ENCODE assay signal across 8 mouse cellular contexts in the genomic region with DNA sequence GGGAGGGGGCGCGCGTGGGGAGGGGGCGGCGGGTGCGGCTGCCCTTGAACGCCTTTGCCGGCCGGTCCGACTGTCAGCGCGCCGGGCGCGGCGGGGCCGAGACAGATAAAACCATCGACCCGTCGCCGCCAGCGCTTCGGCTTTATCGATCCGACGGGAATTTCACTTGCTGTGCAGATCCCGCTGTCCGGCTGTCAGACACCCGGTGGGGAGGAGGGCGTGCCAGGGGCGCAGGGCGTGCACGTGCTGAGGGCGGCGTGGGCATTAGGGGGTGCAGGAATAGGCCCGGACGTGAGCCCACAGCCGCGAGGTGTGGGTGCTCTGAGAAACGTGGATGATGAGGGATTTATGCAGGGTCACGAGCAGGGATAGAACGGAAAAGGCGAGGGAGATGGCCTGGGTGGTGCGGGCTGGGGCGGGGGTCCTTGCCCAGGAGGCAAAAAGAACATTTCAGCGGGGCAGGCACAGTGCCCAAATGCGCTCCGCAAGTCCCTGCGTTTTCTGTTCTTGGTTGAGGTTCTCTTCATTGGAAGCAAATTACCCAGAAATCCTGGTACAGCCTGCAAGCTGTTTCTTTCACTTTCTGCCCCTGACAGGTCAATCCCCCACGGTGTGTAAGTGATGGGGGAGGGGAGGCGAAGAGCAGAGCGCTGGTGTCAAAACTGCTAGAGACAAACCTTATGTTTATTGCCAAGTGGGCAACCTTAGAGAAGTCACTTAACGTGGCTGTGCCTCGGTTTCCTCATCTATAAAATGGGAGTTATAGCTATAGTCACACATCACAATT. TPM values are rescaled to one million over a fixed set of nuclear protein-coding genes. Genes with fewer than 3 reads are reported as not detected.
A peak's percentile ranks its signal among the peaks of the same experiment; 100 is the strongest.
DNase-seq lines count a peak whose midpoint lies in the region; ATAC-seq and TF ChIP-seq lines count a peak whose summit lies in the region.

No protein-coding gene starts in this region.

- DNase-seq in layer of hippocampus, adult 2 months (ENCODE audit: low spot score in 2 of 2), result no peak
- DNase-seq in layer of hippocampus, adult 18-20 months (ENCODE audit: low spot score in 2 of 2), result no peak
- peak; percentile 64 for DNase-seq in retina, embryonic 14.5 days (ENCODE audit: low spot score)
- no peak for DNase-seq in left cerebral cortex, postnatal 25 days (ENCODE audit: low spot score in 2 of 2)
- no peak for DNase-seq in T-cell, adult 2 months (ENCODE audit: low spot score)
- no peak for DNase-seq in cerebellum, adult 11 months

- H3K36me3 ChIP-seq in embryonic facial prominence, embryonic 15.5 days, result no peaks in the 10 kb centered on the region
- no peaks in the 10 kb centered on the region for H3K36me3 ChIP-seq in limb, embryonic 15.5 days

- 4% methylated on average over 54 of the region's 54 CpGs for WGBS in embryonic facial prominence, embryonic 15.5 days
- WGBS in limb, embryonic 15.5 days, result 6% methylated on average over 54 of the region's 54 CpGs

- H3K4me2 ChIP-seq in embryonic facial prominence, embryonic 15.5 days (replicated peaks), result peak overlapping the region; percentile 72
- peak overlapping the region; percentile 86 for H3K4me2 ChIP-seq in limb, embryonic 15.5 days

- peaks cover 74% of the 10 kb centered on the region for H3K27me3 ChIP-seq in embryonic facial prominence, embryonic 15.5 days
- peaks cover 62% of the 10 kb centered on the region for H3K27me3 ChIP-seq in limb, embryonic 15.5 days

- peaks cover 15% of the 10 kb centered on the region for H3K4me1 ChIP-seq in embryonic facial prominence, embryonic 15.5 days
- H3K4me1 ChIP-seq in limb, embryonic 15.5 days, result peaks cover 29% of the 10 kb centered on the region

- peak overlapping the region; percentile 46 for H3K4me3 ChIP-seq in layer of hippocampus, adult 2 months
- peak overlapping the region; percentile 39 for H3K4me3 ChIP-seq in embryonic facial prominence, embryonic 15.5 days (replicated peaks)
- peak overlapping the region; percentile 41 for H3K4me3 ChIP-seq in limb, embryonic 15.5 days

- peak overlapping the region; percentile 24; the same call in 1 of the 2 replicates for H3K9ac ChIP-seq in embryonic facial prominence, embryonic 15.5 days
- peak overlapping the region; percentile 28; the same call in 1 of the 2 replicates for H3K9ac ChIP-seq in limb, embryonic 15.5 days

- ATAC-seq in embryonic facial prominence, embryonic 15.5 days (ENCODE audit: insufficient number of reproducible peaks, low FRiP score, low TSS enrichment, low read depth), result no peak
- no peak for ATAC-seq in limb, embryonic 15.5 days (ENCODE audit: insufficient number of reproducible peaks, low FRiP score, low TSS enrichment, low read depth)

- no peak overlapping the region for H3K27ac ChIP-seq in layer of hippocampus, adult 2 months
- H3K27ac ChIP-seq in embryonic facial prominence, embryonic 15.5 days (replicated peaks), result no peak overlapping the region
- no peak overlapping the region for H3K27ac ChIP-seq in limb, embryonic 15.5 days

- no peak for TF ChIP-seq CTCF in layer of hippocampus, adult 2 months (conservative IDR thresholded peaks at IDR 0.05)

- H3K9me3 ChIP-seq in embryonic facial prominence, embryonic 15.5 days (replicated peaks), result no peaks in the 10 kb centered on the region
- H3K9me3 ChIP-seq in limb, embryonic 15.5 days, result no peaks in the 10 kb centered on the region

- intact Hi-C loops in left cerebral cortex, postnatal 25 days (cut with DNase I), result no loop called here

RNA-seq across cellular contexts. Expression of a gene that starts 52.5 kb away (rescaled TPM):
- total RNA-seq in layer of hippocampus, adult 2 months (2021), result under 1 TPM; 0.47 to 0.59 TPM
- total RNA-seq in layer of hippocampus, adult 18-20 months (2021), result under 1 TPM; 0.57 to 0.86 TPM
- 3.2 and 5.7 TPM in 2 replicates for polyA plus RNA-seq in embryonic facial prominence, embryonic 15.5 days (2015; fragmentation: Nextera tagmentation; extraction: Ambion mirVana)
- polyA plus RNA-seq in limb, embryonic 15.5 days (2015; fragmentation: Nextera tagmentation; extraction: Ambion mirVana), result 0.51 and 1.1 TPM in 2 replicates
- under 1 TPM in 1 of 2 experiments, not detected in 1; 0.55 TPM for total RNA-seq in left cerebral cortex, postnatal 25 days (2021)

RNA-seq across cellular contexts. Expression of a gene that starts 52.7 kb away (rescaled TPM):
- total RNA-seq in layer of hippocampus, adult 2 months (2021), result 1 to 10 TPM; 4.7 to 4.9 TPM
- total RNA-seq in layer of hippocampus, adult 18-20 months (2021), result 1 to 10 TPM; 5.1 to 6.0 TPM
- 22.1 and 24.6 TPM in 2 replicates for polyA plus RNA-seq in embryonic facial prominence, embryonic 15.5 days (2015; fragmentation: Nextera tagmentation; extraction: Ambion mirVana)
- polyA plus RNA-seq in limb, embryonic 15.5 days (2015; fragmentation: Nextera tagmentation; extraction: Ambion mirVana), result 10.0 and 12.4 TPM in 2 replicates
- total RNA-seq in left cerebral cortex, postnatal 25 days (2021), result 1 to 10 TPM; 2.4 to 5.2 TPM
